Mouse (Mus musculus) brain, embryonic 14.5 days (tissue): ENCODE data around the gene Rfx2.

Experiments used
- CTCF ChIP-seq: fragments of 200-500 bp; IDR thresholded peaks from 2 replicates; pipeline ENCODE4 v1.5.1; 2012; ENCODE audit warnings: inconsistent platforms, mild to moderate bottlenecking, moderate library complexity, borderline replicate concordance; ENCODE audit not compliant: insufficient read depth, insufficient read length; ENCODE audit errors: extremely low read depth
- POLR2A ChIP-seq: fragments of 200-500 bp; IDR thresholded peaks from 2 replicates; pipeline ENCODE4 v1.6.1; 2012; ENCODE audit warnings: mild to moderate bottlenecking, inconsistent platforms, borderline replicate concordance; ENCODE audit not compliant: poor library complexity, insufficient read depth, insufficient read length, severe bottlenecking; ENCODE audit errors: extremely low read depth

GRCm38 (mm10) chr17:56736534-56736933 lies 94.3 kb downstream of the Rfx2 start:
- TF ChIP-seq POLR2A (no peak), CTCF (peak; percentile 46; the same call in 1 of the 2 replicates)
